Mouse (Mus musculus) lung, postnatal 10 days (tissue): ENCODE results near the gene Psmb10.
A peak's percentile ranks its signal among the peaks of the same experiment; 100 is the strongest.

Experiments
- DNase-seq: peaks from one replicate; pipeline ENCODE4 v3.0.0; 2021

Psmb10 gene

GRCm38 (mm10) chr8:105936866-105937475 is 1.3 kb downstream of the Psmb10 start:
- DNase-seq, result peak; percentile 94

- no peak for DNase-seq
These were observed 2.2 kb downstream of the Psmb10 start for GRCm38 (mm10) chr8:105935863-105936603.

- DNase-seq, result no peak
These were observed 3.1 kb downstream of the Psmb10 start for GRCm38 (mm10) chr8:105935105-105935504.

GRCm38 (mm10) chr8:105933762-105934161 is 4.5 kb downstream of the Psmb10 start, which contains the start of gene Ctrl:
TSS of gene Ctrl (minus strand) at chr8:105933862.
- DNase-seq, result no peak

GRCm38 (mm10) chr8:105932525-105932924 is 5.7 kb downstream of the Psmb10 start:
- DNase-seq, result no peak

GRCm38 (mm10) chr8:105931271-105931670 is 7.0 kb downstream of the Psmb10 start:
- DNase-seq, result no peak

GRCm38 (mm10) chr8:105930602-105931001 is 7.6 kb downstream of the Psmb10 start:
- DNase-seq, result peak; percentile 90

GRCm38 (mm10) chr8:105925123-105925522 is 13.1 kb downstream of the Psmb10 start:
- DNase-seq, result no peak

- DNase-seq, result no peak
These were observed 18.9 kb downstream of the Psmb10 start for GRCm38 (mm10) chr8:105919390-105919789.

- DNase-seq, result no peak
These were observed 37.2 kb downstream of the Psmb10 start for GRCm38 (mm10) chr8:105900941-105901616.

- peak; percentile 94 for DNase-seq
These were observed 37.9 kb downstream of the Psmb10 start, which contains the start of gene Pskh1 for GRCm38 (mm10) chr8:105900180-105900940. TSS of gene Pskh1 (plus strand) at chr8:105900441.

GRCm38 (mm10) chr8:105897801-105898480 is 40.3 kb downstream of the Psmb10 start:
- DNase-seq, result no peak

- DNase-seq, result peak; percentile 92
These were observed 44.9 kb downstream of the Psmb10 start, which contains the start of gene Nrn1l for GRCm38 (mm10) chr8:105893339-105893738. TSS of gene Nrn1l (plus strand) at chr8:105893567.

- peak; percentile 22 for DNase-seq
These were observed 45.8 kb downstream of the Psmb10 start for GRCm38 (mm10) chr8:105892432-105892831.

GRCm38 (mm10) chr8:105890870-105891269 is 47.4 kb downstream of the Psmb10 start:
- DNase-seq, result no peak

GRCm38 (mm10) chr8:105889756-105890465 is 48.3 kb downstream of the Psmb10 start:
- DNase-seq, result no peak
